Mouse (Mus musculus) forebrain, embryonic 15.5 days (tissue): Measurements from ENCODE around the gene Olfr60. TPM values are rescaled to one million over a fixed set of nuclear protein-coding genes. Genes with fewer than 3 reads are reported as not detected.

Experiments used
- ATAC-seq: fragments of 200-750 bp; cut with Nextera tagmentation; replicated peaks from 2 replicates; pipeline ENCODE4 v1.8.0; 2017; ENCODE audit warnings: mild to moderate bottlenecking, moderate TSS enrichment, moderate library complexity
- H3K27ac ChIP-seq: fragments of 300-500 bp; sonication (generic); replicated peaks from 2 replicates; pipeline ENCODE4 v1.5.1; 2015; ENCODE audit warnings: mild to moderate bottlenecking, inconsistent platforms
- H3K27me3 ChIP-seq: fragments of 300-500 bp; sonication (generic); 2 replicates; pipeline ENCODE4 v1.6.1; 2015; ENCODE audit warnings: inconsistent platforms
- H3K36me3 ChIP-seq: fragments of 300-500 bp; sonication (generic); 2 replicates; pipeline ENCODE4 v1.6.1; 2015; ENCODE audit warnings: mild to moderate bottlenecking, inconsistent platforms
- H3K4me1 ChIP-seq: fragments of 300-500 bp; sonication (generic); 2 replicates; pipeline ENCODE4 v1.6.1; 2015; ENCODE audit warnings: inconsistent platforms
- H3K4me2 ChIP-seq: fragments of 300-500 bp; sonication (generic); replicated peaks from 2 replicates; pipeline ENCODE4 v1.6.1; 2015; ENCODE audit warnings: mild to moderate bottlenecking, inconsistent platforms
- H3K4me3 ChIP-seq: fragments of 300-500 bp; sonication (generic); 2 replicates; pipeline ENCODE4 v1.5.1; 2015; ENCODE audit warnings: mild to moderate bottlenecking, inconsistent platforms
- H3K9ac ChIP-seq: fragments of 300-500 bp; sonication (generic); replicated peaks from 2 replicates; pipeline ENCODE4 v1.6.1; 2015; ENCODE audit warnings: mild to moderate bottlenecking, inconsistent platforms
- H3K9me3 ChIP-seq: fragments of 300-500 bp; sonication (generic); 2 replicates; pipeline ENCODE4 v1.6.1; 2016; ENCODE audit warnings: inconsistent platforms
- WGBS: fragments of 180-500 bp; shearing (Covaris S2); methylation state at CpG from one replicate; pipeline ENCODE4 v1.1.7; 2015; ENCODE audit warnings: mixed read lengths; 5-methylcytosine and 5-hydroxymethylcytosine counted together
- polyA plus RNA-seq: library from polyadenylated mRNA; unstranded; fragments of >200 nt; fragmentation: Nextera tagmentation; extraction: Ambion mirVana; gene quantifications from 2 replicates; pipeline ENCODE4 v1.2.1, GENCODE M21; 2015

Gene Olfr60
- polyA plus RNA-seq: not detected in 2 replicates

DNA sequence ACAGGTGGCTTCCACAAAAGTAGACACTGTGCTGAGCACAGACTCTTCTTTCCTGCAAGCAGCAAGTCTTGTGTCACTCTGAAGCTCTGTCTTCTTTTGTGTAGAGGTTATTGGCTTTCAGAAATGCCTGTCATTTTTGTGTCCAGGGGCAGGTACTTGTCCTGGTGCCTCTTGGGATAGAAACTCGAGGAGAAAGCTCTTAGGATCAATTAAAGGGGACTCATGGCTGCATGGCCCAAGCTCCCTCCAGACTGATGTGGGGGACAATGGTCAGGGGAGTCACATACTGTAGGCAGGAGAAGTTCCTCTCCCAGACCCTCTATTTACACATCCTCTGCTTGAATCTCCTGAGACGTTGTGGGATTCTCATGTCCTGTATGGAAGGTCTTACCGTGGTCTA lies at the start of gene Olfr60:
TSS of gene Olfr60 (minus strand) at position 101 of the 400 bp plus-strand sequence.
- Histone ChIP-seq H3K27ac (no peak within 1 kb of the TSS), H3K27me3 (no peaks in the 10 kb centered on the region), H3K4me1 (no peaks in the 10 kb centered on the region), H3K9ac (no peak within 1 kb of the TSS), H3K4me3 (no peak within 1 kb of the TSS), H3K36me3 (no peaks in the 10 kb centered on the region), H3K4me2 (no peak within 1 kb of the TSS), H3K9me3 (no peaks in the 10 kb centered on the region)
- 75% methylated on average over 3 of the region's 3 CpGs for WGBS
- no peak for ATAC-seq

- ATAC-seq: no peak
- no peaks in the 10 kb centered on the region for H3K9me3 ChIP-seq
- no peak within 1 kb of the TSS for H3K4me2 ChIP-seq
- H3K27me3 ChIP-seq: no peaks in the 10 kb centered on the region
- no peaks in the 10 kb centered on the region for H3K4me1 ChIP-seq
- WGBS: 90% methylated on average over 1 of the region's 1 CpGs
- H3K4me3 ChIP-seq: no peak within 1 kb of the TSS
- H3K27ac ChIP-seq: no peak within 1 kb of the TSS
- H3K9ac ChIP-seq: no peak within 1 kb of the TSS
- no peaks in the 10 kb centered on the region for H3K36me3 ChIP-seq
Measured at GRCm38 (mm10) chr7:140402818-140403217, 41.3 kb upstream of the Olfr60 start, which contains the start of gene Olfr531. Gene Olfr531 (minus strand): TSS chr7:140402918.

GRCm38 (mm10) chr7:140376911-140377310 lies 15.4 kb upstream of the Olfr60 start:
- Histone ChIP-seq H3K4me2 (no peak overlapping the region), H3K27me3 (no peaks in the 10 kb centered on the region), H3K27ac (no peak overlapping the region), H3K9ac (no peak overlapping the region), H3K4me3 (no peak overlapping the region), H3K4me1 (no peaks in the 10 kb centered on the region), H3K9me3 (no peaks in the 10 kb centered on the region), H3K36me3 (no peaks in the 10 kb centered on the region)
- ATAC-seq: no peak
- WGBS: 97% methylated on average over 2 of the region's 2 CpGs

DNA sequence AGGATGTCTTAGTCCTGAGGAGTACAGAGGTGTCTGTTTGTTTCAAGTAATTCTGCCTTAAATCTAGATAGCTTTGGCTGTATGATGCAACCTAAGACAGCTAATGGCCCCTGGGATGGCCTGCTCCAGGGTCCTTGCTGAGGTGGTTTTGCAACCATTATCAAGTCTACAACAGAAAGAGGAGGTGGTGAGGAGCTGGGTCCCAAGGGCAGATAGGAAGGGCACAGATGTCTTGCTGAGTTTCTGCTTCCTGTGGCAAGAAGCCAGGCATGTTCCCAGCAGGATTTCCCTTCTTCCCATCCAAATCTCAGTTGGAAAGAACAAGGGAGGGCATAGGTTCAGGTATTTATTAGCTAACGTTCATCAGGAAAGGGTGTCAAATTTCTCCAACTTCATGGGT lies 14.8 kb upstream of the Olfr60 start, which contains the start of gene Olfr530:
TSS of gene Olfr530 (minus strand) at position 101 of the 400 bp plus-strand sequence.
- Histone ChIP-seq H3K36me3 (no peaks in the 10 kb centered on the region), H3K4me1 (no peaks in the 10 kb centered on the region), H3K27me3 (no peaks in the 10 kb centered on the region), H3K9ac (no peak within 1 kb of the TSS), H3K4me2 (no peak within 1 kb of the TSS), H3K9me3 (no peaks in the 10 kb centered on the region), H3K27ac (no peak within 1 kb of the TSS), H3K4me3 (no peak within 1 kb of the TSS)
- WGBS: 68% methylated on average over 1 of the region's 1 CpGs
- no peak for ATAC-seq

DNA sequence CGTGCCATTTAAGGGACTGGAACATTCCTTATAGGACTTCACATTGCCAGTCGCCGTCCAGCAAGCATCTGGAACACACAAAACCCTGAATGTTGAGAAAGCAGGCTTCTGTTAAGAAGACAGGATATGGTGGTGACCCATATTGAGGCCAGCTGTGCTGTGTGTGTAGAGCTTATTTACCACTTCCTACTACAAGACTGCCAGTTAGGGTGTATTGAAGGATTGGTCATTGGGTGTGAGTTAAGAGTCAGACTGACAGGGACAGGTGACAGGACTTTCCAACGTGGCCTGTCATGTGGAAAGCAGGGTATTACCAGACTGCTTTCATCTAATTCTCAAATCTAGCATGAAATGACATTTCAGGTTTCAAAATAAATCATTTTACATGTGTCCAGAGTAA lies 12.8 kb upstream of the Olfr60 start:
- H3K4me2 ChIP-seq: no peak overlapping the region
- H3K27ac ChIP-seq: no peak overlapping the region
- H3K9me3 ChIP-seq: no peaks in the 10 kb centered on the region
- WGBS: 77% methylated on average over 4 of the region's 4 CpGs
- no peaks in the 10 kb centered on the region for H3K4me1 ChIP-seq
- ATAC-seq: no peak
- no peak overlapping the region for H3K4me3 ChIP-seq
- H3K9ac ChIP-seq: no peak overlapping the region
- H3K36me3 ChIP-seq: no peaks in the 10 kb centered on the region
- no peaks in the 10 kb centered on the region for H3K27me3 ChIP-seq

DNA sequence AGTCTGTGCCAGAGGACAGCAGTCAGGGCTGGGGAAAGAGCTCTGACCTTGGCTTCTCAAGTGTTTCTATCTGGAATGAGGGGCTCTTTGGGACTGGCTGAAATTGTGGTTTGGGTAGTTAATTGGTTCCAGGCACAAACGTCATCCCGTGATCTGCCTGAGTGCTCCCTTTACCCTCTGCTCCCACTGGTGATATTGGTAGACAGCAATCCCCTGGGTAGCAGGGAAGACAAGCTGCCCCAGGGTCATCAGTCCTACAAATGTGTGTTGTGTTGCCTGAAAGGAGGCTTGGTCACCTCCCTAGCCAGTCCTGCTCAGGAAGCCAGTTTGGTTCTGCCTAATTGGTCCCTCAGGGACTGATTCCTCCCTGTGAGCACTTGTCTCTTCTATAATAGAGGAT lies 27.8 kb downstream of the Olfr60 start, which contains the start of gene Olfr527:
TSS of gene Olfr527 (plus strand) at position 301 of the 400 bp plus-strand sequence.
- no peaks in the 10 kb centered on the region for H3K9me3 ChIP-seq
- WGBS: 86% methylated on average over 2 of the region's 2 CpGs
- H3K36me3 ChIP-seq: no peaks in the 10 kb centered on the region
- no peak within 1 kb of the TSS for H3K27ac ChIP-seq
- no peak within 1 kb of the TSS for H3K9ac ChIP-seq
- H3K4me2 ChIP-seq: no peak within 1 kb of the TSS
- ATAC-seq: no peak
- H3K4me1 ChIP-seq: no peaks in the 10 kb centered on the region
- no peaks in the 10 kb centered on the region for H3K27me3 ChIP-seq
- H3K4me3 ChIP-seq: no peak within 1 kb of the TSS

- Histone ChIP-seq H3K27me3 (no peaks in the 10 kb centered on the region), H3K4me1 (no peaks in the 10 kb centered on the region), H3K36me3 (no peaks in the 10 kb centered on the region), H3K27ac (no peak overlapping the region), H3K4me2 (no peak overlapping the region), H3K9ac (no peak overlapping the region), H3K4me3 (no peak overlapping the region), H3K9me3 (no peaks in the 10 kb centered on the region)
- ATAC-seq: no peak
- 48% methylated on average over 1 of the region's 1 CpGs for WGBS
Measured at GRCm38 (mm10) chr7:140329766-140330304, 31.6 kb downstream of the Olfr60 start.

DNA sequence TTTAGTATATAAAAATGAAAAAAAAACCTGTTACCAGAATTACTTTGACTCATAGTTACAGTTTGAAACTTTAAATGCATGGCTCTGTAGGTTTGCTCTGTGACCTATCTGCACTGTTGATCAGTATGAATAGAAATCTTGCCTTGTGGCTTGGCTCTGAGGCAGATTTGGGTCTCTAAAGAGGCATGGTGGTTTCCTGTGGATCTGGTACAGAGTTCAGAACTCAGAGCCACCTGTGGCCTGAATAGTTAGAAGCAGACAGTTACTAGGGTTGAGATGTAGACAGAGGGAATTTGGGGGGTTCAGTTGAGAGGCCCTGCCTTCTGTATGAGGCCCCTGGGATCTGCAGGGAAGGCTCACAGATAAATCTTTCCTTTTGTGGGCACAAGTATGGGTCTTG lies 40.3 kb downstream of the Olfr60 start:
- Histone ChIP-seq H3K9ac (no peak overlapping the region), H3K4me1 (no peaks in the 10 kb centered on the region), H3K36me3 (no peaks in the 10 kb centered on the region), H3K4me2 (no peak overlapping the region), H3K27ac (no peak overlapping the region), H3K9me3 (no peaks in the 10 kb centered on the region), H3K27me3 (no peaks in the 10 kb centered on the region), H3K4me3 (no peak overlapping the region)
- no peak for ATAC-seq

DNA sequence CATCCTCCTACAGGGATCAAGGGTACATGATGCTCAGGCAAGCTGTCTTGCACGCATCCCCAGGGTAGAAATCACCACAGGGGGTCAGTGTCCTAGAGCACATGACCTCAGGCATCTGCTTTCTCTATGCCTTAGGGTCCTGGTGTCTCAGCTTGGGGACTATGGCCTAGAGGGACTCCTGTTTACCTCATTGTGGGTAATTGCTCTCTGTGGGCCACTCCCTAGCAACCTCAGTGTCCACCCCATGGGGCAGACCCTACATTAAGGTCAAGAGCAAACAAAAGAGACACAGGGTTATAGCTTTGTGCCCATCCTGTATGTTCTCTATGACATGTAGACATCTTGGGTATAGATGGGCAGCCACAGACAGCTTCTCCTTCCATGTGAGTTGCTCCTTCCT lies 40.9 kb downstream of the Olfr60 start, which contains the start of gene Olfr525:
TSS of gene Olfr525 (plus strand) at position 301 of the 400 bp plus-strand sequence.
- Histone ChIP-seq H3K36me3 (no peaks in the 10 kb centered on the region), H3K9me3 (no peaks in the 10 kb centered on the region), H3K27me3 (no peaks in the 10 kb centered on the region), H3K27ac (no peak within 1 kb of the TSS), H3K4me2 (no peak within 1 kb of the TSS), H3K9ac (no peak within 1 kb of the TSS), H3K4me1 (no peaks in the 10 kb centered on the region), H3K4me3 (no peak within 1 kb of the TSS)
- WGBS: 67% methylated on average over 1 of the region's 1 CpGs
- ATAC-seq: no peak

GRCm38 (mm10) chr7:140319861-140320385 lies 41.5 kb downstream of the Olfr60 start:
- no peaks in the 10 kb centered on the region for H3K4me1 ChIP-seq
- H3K9ac ChIP-seq: no peak overlapping the region
- H3K27ac ChIP-seq: no peak overlapping the region
- no peaks in the 10 kb centered on the region for H3K36me3 ChIP-seq
- H3K4me3 ChIP-seq: no peak overlapping the region
- H3K4me2 ChIP-seq: no peak overlapping the region
- no peak for ATAC-seq
- WGBS: 80% methylated on average over 3 of the region's 3 CpGs
- no peaks in the 10 kb centered on the region for H3K9me3 ChIP-seq
- no peaks in the 10 kb centered on the region for H3K27me3 ChIP-seq

DNA sequence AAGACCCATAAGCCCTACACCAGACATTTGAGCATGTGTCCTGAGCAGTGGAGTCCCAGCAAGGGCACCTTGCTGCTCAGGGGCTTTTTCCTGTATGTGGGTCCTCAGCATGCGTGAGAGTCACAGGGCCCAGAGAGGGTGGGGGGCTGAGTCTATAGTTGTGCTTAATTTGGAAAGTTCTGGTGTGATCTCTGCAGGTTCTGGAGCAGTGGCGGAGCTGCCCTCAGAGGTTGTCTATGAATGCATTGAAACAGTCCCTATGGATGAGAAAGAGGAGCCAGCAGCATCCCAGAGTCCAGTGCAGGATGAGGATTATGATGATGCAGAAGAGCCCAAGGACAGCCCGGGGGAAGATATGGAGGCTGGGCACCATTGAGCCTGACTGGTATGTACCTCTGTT lies 62.1 kb downstream of the Olfr60 start:
- Histone ChIP-seq H3K36me3 (no peaks in the 10 kb centered on the region), H3K9me3 (no peaks in the 10 kb centered on the region), H3K27ac (no peak overlapping the region), H3K4me2 (no peak overlapping the region), H3K4me1 (no peaks in the 10 kb centered on the region), H3K9ac (no peak overlapping the region), H3K4me3 (no peak overlapping the region), H3K27me3 (no peaks in the 10 kb centered on the region)
- 95% methylated on average over 3 of the region's 3 CpGs for WGBS
- no peak for ATAC-seq

GRCm38 (mm10) chr7:140296876-140297275 lies 64.6 kb downstream of the Olfr60 start:
- Histone ChIP-seq H3K4me1 (no peaks in the 10 kb centered on the region), H3K36me3 (no peaks in the 10 kb centered on the region), H3K27ac (no peak overlapping the region), H3K4me3 (no peak overlapping the region), H3K9me3 (no peaks in the 10 kb centered on the region), H3K9ac (no peak overlapping the region), H3K27me3 (no peaks in the 10 kb centered on the region), H3K4me2 (no peak overlapping the region)
- WGBS: 77% methylated on average over 6 of the region's 6 CpGs
- no peak for ATAC-seq

- Histone ChIP-seq H3K9me3 (no peaks in the 10 kb centered on the region), H3K27me3 (no peaks in the 10 kb centered on the region), H3K4me1 (no peaks in the 10 kb centered on the region), H3K9ac (no peak overlapping the region), H3K27ac (no peak overlapping the region), H3K36me3 (no peaks in the 10 kb centered on the region), H3K4me2 (no peak overlapping the region), H3K4me3 (no peak overlapping the region)
- WGBS: 93% methylated on average over 9 of the region's 9 CpGs
- no peak for ATAC-seq
Measured at GRCm38 (mm10) chr7:140295746-140296145, 65.7 kb downstream of the Olfr60 start.
